Mouse (Mus musculus) lung, postnatal 4 days (tissue): Measurements from ENCODE around the gene Angel2.

Experiments used
- DNase-seq, 2 experiments: peaks; one replicate each; pipeline ENCODE4 v3.0.0; 2021

Gene Angel2

GRCm38 (mm10) chr1:190930181-190930580 is 5.3 kb downstream of the Angel2 start:
- no peak for DNase-seq

- no peak for DNase-seq
Observed at GRCm38 (mm10) chr1:190939803-190940202, 14.9 kb downstream of the Angel2 start.

- peak; percentile 60 to 79 for DNase-seq
Observed at GRCm38 (mm10) chr1:190944109-190944760, 19.3 kb downstream of the Angel2 start.

GRCm38 (mm10) chr1:190947986-190948385 is 23.1 kb downstream of the Angel2 start:
- DNase-seq: no peak

GRCm38 (mm10) chr1:190948439-190948838 is 23.5 kb downstream of the Angel2 start:
- DNase-seq: no peak

GRCm38 (mm10) chr1:190948846-190949245 is 23.9 kb downstream of the Angel2 start:
- DNase-seq: no peak

GRCm38 (mm10) chr1:190951014-190951413 is 26.1 kb downstream of the Angel2 start:
- peak in 1 of 2 experiments; percentile 11 for DNase-seq

GRCm38 (mm10) chr1:190953009-190953408 is 28.1 kb downstream of the Angel2 start:
- peak in 1 of 2 experiments; percentile 6 for DNase-seq

GRCm38 (mm10) chr1:190958821-190959220 is 33.9 kb downstream of the Angel2 start:
- DNase-seq: no peak

- DNase-seq: no peak
Observed at GRCm38 (mm10) chr1:190962760-190963159, 37.8 kb downstream of the Angel2 start.

GRCm38 (mm10) chr1:190964992-190965780 is 40.3 kb downstream of the Angel2 start:
- DNase-seq: no peak

GRCm38 (mm10) chr1:190968010-190968409 is 43.1 kb downstream of the Angel2 start:
- no peak for DNase-seq

GRCm38 (mm10) chr1:190971708-190972610 is 47.0 kb downstream of the Angel2 start:
- no peak for DNase-seq

- DNase-seq: peak; percentile 11 to 63
Observed at GRCm38 (mm10) chr1:190972612-190973192, 47.8 kb downstream of the Angel2 start.

GRCm38 (mm10) chr1:190974191-190974590 is 49.3 kb downstream of the Angel2 start:
- no peak for DNase-seq

GRCm38 (mm10) chr1:190974833-190975232 is 49.9 kb downstream of the Angel2 start:
- no peak for DNase-seq

GRCm38 (mm10) chr1:190976887-190977573 is 52.1 kb downstream of the Angel2 start:
- no peak for DNase-seq

- no peak for DNase-seq
Observed at GRCm38 (mm10) chr1:190978001-190978400, 53.1 kb downstream of the Angel2 start.

GRCm38 (mm10) chr1:190978511-190979073 is 53.7 kb downstream of the Angel2 start:
- peak in 1 of 2 experiments; percentile 31 for DNase-seq

- peak; percentile 87 to 92 for DNase-seq
Observed at GRCm38 (mm10) chr1:190979100-190979563, 54.2 kb downstream of the Angel2 start, which contains the start of gene Vash2. Vash2 (minus strand) TSS chr1:190979296.

GRCm38 (mm10) chr1:190980470-190980869 is 55.6 kb downstream of the Angel2 start:
- no peak for DNase-seq

GRCm38 (mm10) chr1:190981412-190981811 is 56.5 kb downstream of the Angel2 start:
- no peak for DNase-seq
